Mouse (Mus musculus): Measurements from ENCODE around the gene Bahcc1. TPM values are rescaled to one million over a fixed set of nuclear protein-coding genes. Genes with fewer than 3 reads are reported as not detected.

Bahcc1 gene
- polyA plus RNA-seq, 1 experiment, result 47.0 TPM

GRCm38 (mm10) chr11:120315832-120316689 is 83.3 kb downstream of the Bahcc1 start:
- TF ChIP-seq CTCF (IDR thresholded peaks at IDR 0.05; ENCODE audit: borderline replicate concordance, extremely low read depth, insufficient read depth, insufficient read length) (no peak), POLR2A (IDR thresholded peaks at IDR 0.05; ENCODE audit: borderline replicate concordance, extremely low read depth, insufficient read depth, insufficient read length, poor library complexity, severe bottlenecking) (peak; percentile 70; the same call in 1 of the 2 replicates)
- DNase-seq (ENCODE audit: low read depth), result peak; percentile 99

GRCm38 (mm10) chr11:120316690-120317254 is 84.0 kb downstream of the Bahcc1 start:
- TF ChIP-seq CTCF (IDR thresholded peaks at IDR 0.05; ENCODE audit: borderline replicate concordance, extremely low read depth, insufficient read depth, insufficient read length), result no peak
- no peak for TF ChIP-seq POLR2A (IDR thresholded peaks at IDR 0.05; ENCODE audit: borderline replicate concordance, extremely low read depth, insufficient read depth, insufficient read length, poor library complexity, severe bottlenecking)
- no peak for DNase-seq (ENCODE audit: low read depth)

GRCm38 (mm10) chr11:120317456-120317855 is 84.7 kb downstream of the Bahcc1 start:
- no peak for DNase-seq (ENCODE audit: low read depth)

GRCm38 (mm10) chr11:120319310-120319709 is 86.6 kb downstream of the Bahcc1 start:
- no peak for TF ChIP-seq POLR2A (IDR thresholded peaks at IDR 0.05; ENCODE audit: borderline replicate concordance, extremely low read depth, insufficient read depth, insufficient read length, poor library complexity, severe bottlenecking)
- TF ChIP-seq CTCF (IDR thresholded peaks at IDR 0.05; ENCODE audit: borderline replicate concordance, extremely low read depth, insufficient read depth, insufficient read length), result no peak

More at GRCm38 (mm10) chr11:120317456-120317855, 84.7 kb downstream of the Bahcc1 start:
- no peak for TF ChIP-seq CTCF (IDR thresholded peaks at IDR 0.05; ENCODE audit: borderline replicate concordance, extremely low read depth, insufficient read depth, insufficient read length)
- no peak for TF ChIP-seq POLR2A (IDR thresholded peaks at IDR 0.05; ENCODE audit: borderline replicate concordance, extremely low read depth, insufficient read depth, insufficient read length, poor library complexity, severe bottlenecking)

GRCm38 (mm10) chr11:120320156-120320555 is 87.4 kb downstream of the Bahcc1 start:
- no peak for DNase-seq (ENCODE audit: low read depth)
- no peak for TF ChIP-seq CTCF (IDR thresholded peaks at IDR 0.05; ENCODE audit: borderline replicate concordance, extremely low read depth, insufficient read depth, insufficient read length)
- TF ChIP-seq POLR2A (IDR thresholded peaks at IDR 0.05; ENCODE audit: borderline replicate concordance, extremely low read depth, insufficient read depth, insufficient read length, poor library complexity, severe bottlenecking), result no peak

More at GRCm38 (mm10) chr11:120319310-120319709, 86.6 kb downstream of the Bahcc1 start:
- DNase-seq (ENCODE audit: low read depth), result no peak

- no peak for TF ChIP-seq POLR2A (IDR thresholded peaks at IDR 0.05; ENCODE audit: borderline replicate concordance, extremely low read depth, insufficient read depth, insufficient read length, poor library complexity, severe bottlenecking)
- no peak for TF ChIP-seq CTCF (IDR thresholded peaks at IDR 0.05; ENCODE audit: borderline replicate concordance, extremely low read depth, insufficient read depth, insufficient read length)
- DNase-seq (ENCODE audit: low read depth), result no peak
Measured at GRCm38 (mm10) chr11:120335431-120336021, 102.8 kb downstream of the Bahcc1 start.

GRCm38 (mm10) chr11:120337447-120337846 is 104.7 kb downstream of the Bahcc1 start:
- no peak for DNase-seq (ENCODE audit: low read depth)
- no peak for TF ChIP-seq CTCF (IDR thresholded peaks at IDR 0.05; ENCODE audit: borderline replicate concordance, extremely low read depth, insufficient read depth, insufficient read length)
- TF ChIP-seq POLR2A (IDR thresholded peaks at IDR 0.05; ENCODE audit: borderline replicate concordance, extremely low read depth, insufficient read depth, insufficient read length, poor library complexity, severe bottlenecking), result no peak

GRCm38 (mm10) chr11:120338786-120339185 is 106.0 kb downstream of the Bahcc1 start:
- TF ChIP-seq POLR2A (IDR thresholded peaks at IDR 0.05; ENCODE audit: borderline replicate concordance, extremely low read depth, insufficient read depth, insufficient read length, poor library complexity, severe bottlenecking), result no peak
- no peak for DNase-seq (ENCODE audit: low read depth)

- no peak for DNase-seq (ENCODE audit: low read depth)
- no peak for TF ChIP-seq CTCF (IDR thresholded peaks at IDR 0.05; ENCODE audit: borderline replicate concordance, extremely low read depth, insufficient read depth, insufficient read length)
Measured at GRCm38 (mm10) chr11:120339978-120340513, 107.3 kb downstream of the Bahcc1 start.

- DNase-seq (ENCODE audit: low read depth), result no peak
- TF ChIP-seq POLR2A (IDR thresholded peaks at IDR 0.05; ENCODE audit: borderline replicate concordance, extremely low read depth, insufficient read depth, insufficient read length, poor library complexity, severe bottlenecking) (no peak), CTCF (IDR thresholded peaks at IDR 0.05; ENCODE audit: borderline replicate concordance, extremely low read depth, insufficient read depth, insufficient read length) (no peak)
Measured at GRCm38 (mm10) chr11:120341661-120342060, 108.9 kb downstream of the Bahcc1 start.

Other genes starting within 250 kb of the Bahcc1 start
- 54.8 and 71.1 TPM in 2 replicates for gene Aatk, start 185.8 kb upstream of the Bahcc1 start, polyA plus RNA-seq (2012; rRNA removed)
- gene Cep131, start 146.1 kb upstream of the Bahcc1 start, polyA plus RNA-seq (2012; rRNA removed), result 34.7 and 43.3 TPM in 2 replicates
- gene Tepsin, start 134.2 kb upstream of the Bahcc1 start, polyA plus RNA-seq (2012; rRNA removed), result 47.4 and 59.4 TPM in 2 replicates
- 28.0 and 39.0 TPM in 2 replicates for gene Ndufaf8, start 134.0 kb upstream of the Bahcc1 start, polyA plus RNA-seq (2012; rRNA removed)
- gene Slc38a10, start 81.6 kb upstream of the Bahcc1 start, polyA plus RNA-seq (2012; rRNA removed), result 122 and 134 TPM in 2 replicates
- gene Actg1, start 115.6 kb downstream of the Bahcc1 start, polyA plus RNA-seq (2012; rRNA removed), result 1,716 and 3,108 TPM in 2 replicates
- 0.95 and 0.96 TPM in 2 replicates for gene Fscn2, start 128.6 kb downstream of the Bahcc1 start, polyA plus RNA-seq (2012; rRNA removed)
- gene Faap100, start 145.8 kb downstream of the Bahcc1 start, polyA plus RNA-seq (2012; rRNA removed), result 114 and 122 TPM in 2 replicates
- gene Nploc4, start 204.8 kb downstream of the Bahcc1 start, polyA plus RNA-seq (2012; rRNA removed), result 62.6 and 63.2 TPM in 2 replicates
- gene Tspan10, start 209.7 kb downstream of the Bahcc1 start, polyA plus RNA-seq (2012; rRNA removed), result 0.04 and 0.10 TPM in 2 replicates
- gene Pde6g, start 220.6 kb downstream of the Bahcc1 start, polyA plus RNA-seq (2012; rRNA removed), result 0.34 and 0.53 TPM in 2 replicates
- gene Oxld1, start 225.1 kb downstream of the Bahcc1 start, polyA plus RNA-seq (2012; rRNA removed), result 7.1 and 12.2 TPM in 2 replicates
- gene Ccdc137, start 225.2 kb downstream of the Bahcc1 start, polyA plus RNA-seq (2012; rRNA removed), result 24.2 and 35.7 TPM in 2 replicates
- 42.4 and 45.8 TPM in 2 replicates for gene Arl16, start 234.7 kb downstream of the Bahcc1 start, polyA plus RNA-seq (2012; rRNA removed)